Mouse (Mus musculus): ENCODE results near the gene Afg1l. TPM values are rescaled to one million over a fixed set of nuclear protein-coding genes. Genes with fewer than 3 reads are reported as not detected.

The Afg1l gene
- total RNA-seq, 2 experiments from 2014 or later, result 8.7 to 12.6 TPM

DNA sequence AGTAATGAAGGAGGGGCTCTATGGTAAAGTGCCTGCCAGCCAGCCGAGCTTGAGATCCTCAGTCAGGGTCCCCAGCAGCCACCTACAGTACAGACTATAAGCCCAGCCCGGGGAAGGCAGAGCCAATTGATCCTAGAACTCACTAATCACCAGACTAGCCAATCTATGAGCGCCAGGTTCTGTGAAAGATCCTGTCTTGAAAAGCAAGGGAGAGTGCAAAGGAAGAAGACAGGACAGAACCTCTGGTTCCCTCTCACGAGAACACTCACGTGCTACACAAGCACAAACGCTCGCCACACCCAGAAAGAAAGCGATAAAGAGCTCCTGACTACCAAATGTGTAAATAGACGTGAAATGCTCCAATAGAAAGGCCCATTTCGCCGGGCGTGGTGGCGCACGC is 13.6 kb downstream of the Afg1l start:
- intact Hi-C loops (cut with DNase I), result no loop called here
- TF ChIP-seq CTCF (IDR thresholded peaks at IDR 0.05), result no peak
- peak overlapping the region; percentile 79 for H3K27ac ChIP-seq
- no peak for DNase-seq
- H3K4me3 ChIP-seq, result no peak overlapping the region

DNA sequence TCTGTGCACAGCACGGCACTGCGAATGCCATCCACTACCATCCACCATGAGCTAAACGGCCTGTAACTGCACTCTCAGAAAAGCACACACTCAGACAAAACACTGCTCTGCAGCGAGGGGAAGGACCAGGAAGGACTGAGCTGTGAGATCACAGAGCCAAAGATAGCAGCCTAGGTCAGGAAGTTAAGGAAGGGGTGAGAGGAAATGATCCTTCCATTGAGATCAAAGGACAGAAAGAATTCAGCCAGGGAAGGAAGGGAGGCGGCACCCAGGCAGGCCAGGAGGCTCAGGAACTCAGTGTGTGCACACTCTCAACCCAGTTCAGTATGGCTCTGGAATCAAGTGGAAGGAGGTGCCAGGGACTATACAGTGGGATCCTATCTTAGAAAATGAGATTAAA is 14.1 kb downstream of the Afg1l start:
- TF ChIP-seq CTCF (IDR thresholded peaks at IDR 0.05), result no peak

DNA sequence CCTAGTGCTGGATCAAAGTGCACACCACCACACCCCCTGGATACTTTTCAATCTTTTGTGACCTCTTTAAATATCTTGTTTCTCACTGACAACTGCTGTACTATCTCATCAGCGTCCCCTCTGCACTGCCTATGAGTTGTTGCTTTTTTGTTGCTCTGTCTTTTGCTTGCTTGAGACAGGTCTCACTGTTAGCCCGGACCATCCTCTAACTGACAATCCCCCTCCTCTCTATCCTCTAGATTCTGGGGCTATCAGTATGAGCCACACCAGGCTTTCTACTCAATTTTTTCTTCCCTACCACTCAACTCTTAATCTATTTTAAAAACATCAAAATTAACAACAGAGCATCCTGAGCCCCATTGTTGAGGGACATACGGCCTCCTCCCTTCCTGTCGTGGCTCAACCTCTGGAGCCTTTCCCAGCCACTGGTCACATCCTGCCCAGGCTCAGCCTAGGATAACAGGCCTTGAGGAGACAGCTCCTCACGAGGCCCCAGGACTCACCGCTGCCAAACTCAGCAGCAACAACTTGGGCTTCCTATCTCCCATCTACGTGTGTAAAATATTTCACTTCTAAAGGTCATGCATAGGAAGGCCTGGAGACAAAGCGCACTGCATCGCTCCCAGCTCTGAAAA is 20.7 kb downstream of the Afg1l start:
- intact Hi-C loops (cut with DNase I), result no loop called here
- H3K4me3 ChIP-seq, result no peak overlapping the region
- peak overlapping the region; percentile 84 for H3K27ac ChIP-seq
- DNase-seq, result peak; percentile 74
- no peak for TF ChIP-seq CTCF (IDR thresholded peaks at IDR 0.05)

More for the DNA sequence above, 14.1 kb downstream of the Afg1l start:
- peak; percentile 30 for DNase-seq
- intact Hi-C loops (cut with DNase I), result no loop called here
- Histone ChIP-seq H3K27ac (peak overlapping the region; percentile 79), H3K4me3 (0 out of 2 replicates have a peak overlapping the region, but pooled peaks have one; percentile 13)

DNA sequence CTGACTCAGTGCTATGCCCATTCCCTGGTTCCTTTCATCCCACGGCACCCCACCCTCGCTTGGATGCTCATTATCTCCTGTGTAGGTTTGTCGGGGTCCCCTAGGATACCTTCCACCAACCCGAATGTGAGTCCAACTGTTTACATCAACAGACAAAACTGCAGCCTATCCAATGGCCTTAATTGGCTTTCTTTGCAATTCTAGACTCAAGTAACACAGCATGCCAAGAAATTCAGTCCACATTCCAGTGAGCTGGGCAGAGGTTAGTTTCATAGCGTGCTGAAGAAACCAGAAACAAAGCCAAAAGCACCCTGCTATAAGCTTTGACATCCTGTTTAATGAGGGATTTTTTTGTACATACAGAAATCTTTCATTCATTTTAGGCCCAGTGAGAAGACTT is 22.4 kb downstream of the Afg1l start:
- peak overlapping the region; percentile 79 for H3K27ac ChIP-seq
- no peak overlapping the region for H3K4me3 ChIP-seq
- DNase-seq, result no peak
- no peak for TF ChIP-seq CTCF (IDR thresholded peaks at IDR 0.05)
- intact Hi-C loops (cut with DNase I), result no loop called here

DNA sequence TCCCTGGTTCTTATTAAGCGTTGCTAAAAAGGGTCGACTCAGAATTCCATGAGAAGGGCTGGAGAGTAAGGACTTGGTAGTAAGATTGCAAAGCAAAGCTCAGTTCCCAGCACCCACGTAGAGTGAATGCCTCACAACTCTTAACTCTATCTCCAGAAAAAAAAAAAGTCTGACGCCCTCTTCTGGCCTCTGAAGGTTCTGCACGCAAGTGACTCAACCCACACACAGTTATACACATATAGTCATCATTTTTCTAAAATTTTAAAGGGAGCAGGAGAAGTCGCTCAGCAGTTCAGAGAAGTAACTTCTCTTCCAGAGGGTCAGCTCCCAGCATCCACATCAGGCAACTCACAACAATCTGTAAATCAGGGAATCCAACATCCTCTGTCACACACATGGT is 23.7 kb downstream of the Afg1l start:
- intact Hi-C loops (cut with DNase I), result loop anchor here (5.0 kb wide), 1 partner anchor 73 kb away; no protein-coding TSS in a partner anchor

DNA sequence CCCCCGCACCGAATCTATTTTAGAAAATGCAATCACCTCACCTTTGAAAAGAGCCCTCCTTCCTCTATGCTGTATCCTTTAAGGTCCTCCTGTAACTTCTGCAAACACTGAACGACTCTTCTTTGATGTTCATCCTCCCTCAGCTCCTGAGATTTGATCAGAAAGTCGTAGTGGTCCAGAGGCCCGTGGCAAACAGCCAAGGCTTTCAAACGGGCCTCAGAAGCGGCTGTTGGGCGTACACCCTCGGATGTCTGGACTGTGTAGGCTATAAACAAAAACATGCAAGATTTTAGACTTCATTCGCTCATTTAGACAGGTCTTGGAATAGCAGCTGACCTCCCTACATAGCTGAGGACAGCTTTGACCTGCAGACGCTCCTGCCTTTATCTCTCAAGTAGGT is 24.1 kb downstream of the Afg1l start:
- no peak for DNase-seq
- no peak overlapping the region for H3K4me3 ChIP-seq
- no peak for TF ChIP-seq CTCF (IDR thresholded peaks at IDR 0.05)
- H3K27ac ChIP-seq, result peak overlapping the region; percentile 1; the same call in 1 of the 2 replicates
- intact Hi-C loops (cut with DNase I), result loop anchor here (5.0 kb wide), 1 partner anchor 73 kb away; no protein-coding TSS in a partner anchor

More for the DNA sequence above, 23.7 kb downstream of the Afg1l start:
- Histone ChIP-seq H3K4me3 (no peak overlapping the region), H3K27ac (no peak overlapping the region)
- TF ChIP-seq CTCF (IDR thresholded peaks at IDR 0.05), result peak; percentile 15; the same call in 1 of the 2 replicates
- DNase-seq, result no peak

DNA sequence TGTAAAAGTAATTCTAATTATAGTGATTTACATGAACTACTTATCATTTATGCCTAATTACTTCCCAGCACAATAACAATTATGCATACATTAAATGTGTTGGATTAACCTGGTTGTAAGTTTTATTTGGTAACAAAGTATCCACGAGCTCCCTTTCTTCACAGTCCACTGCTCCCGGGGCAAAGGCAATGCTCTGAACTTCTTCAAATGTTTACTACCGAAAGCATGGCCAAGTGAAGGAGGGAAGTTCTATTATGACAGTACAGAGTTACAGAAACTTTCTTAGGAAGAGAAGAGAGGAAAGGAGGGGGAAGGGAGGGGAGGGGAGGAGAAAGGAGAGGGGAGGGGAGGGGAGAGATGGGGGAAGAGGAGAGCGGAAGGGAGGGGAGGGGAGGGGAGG is 28.7 kb downstream of the Afg1l start:
- Histone ChIP-seq H3K27ac (no peak overlapping the region), H3K4me3 (no peak overlapping the region)
- DNase-seq, result no peak
- TF ChIP-seq CTCF (IDR thresholded peaks at IDR 0.05), result no peak
- intact Hi-C loops (cut with DNase I), result loop anchor here (5.0 kb wide), 1 partner anchor 78 kb away; no protein-coding TSS in a partner anchor

DNA sequence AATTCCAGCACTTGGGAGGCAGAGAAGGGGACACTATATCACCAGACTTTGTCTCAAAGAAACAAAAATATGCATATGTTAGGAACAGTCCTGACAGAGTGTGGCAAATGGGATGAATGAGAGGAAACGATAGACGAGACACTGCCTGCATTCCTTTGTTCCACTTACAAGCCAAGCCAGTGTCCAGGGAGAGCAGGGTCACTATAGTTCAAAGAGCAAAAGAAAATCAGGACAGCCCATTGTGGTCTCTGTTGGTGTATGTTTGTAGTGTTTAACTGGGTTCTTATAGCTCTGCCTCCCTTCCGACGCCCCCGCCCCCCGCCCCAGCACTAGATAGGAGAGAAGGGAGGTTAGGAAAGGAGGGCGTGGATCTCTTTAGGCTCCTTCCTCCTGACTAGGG is 30.0 kb downstream of the Afg1l start:
- Histone ChIP-seq H3K4me3 (no peak overlapping the region), H3K27ac (no peak overlapping the region)
- TF ChIP-seq CTCF (IDR thresholded peaks at IDR 0.05), result no peak
- DNase-seq, result no peak
- intact Hi-C loops (cut with DNase I), result no loop called here

DNA sequence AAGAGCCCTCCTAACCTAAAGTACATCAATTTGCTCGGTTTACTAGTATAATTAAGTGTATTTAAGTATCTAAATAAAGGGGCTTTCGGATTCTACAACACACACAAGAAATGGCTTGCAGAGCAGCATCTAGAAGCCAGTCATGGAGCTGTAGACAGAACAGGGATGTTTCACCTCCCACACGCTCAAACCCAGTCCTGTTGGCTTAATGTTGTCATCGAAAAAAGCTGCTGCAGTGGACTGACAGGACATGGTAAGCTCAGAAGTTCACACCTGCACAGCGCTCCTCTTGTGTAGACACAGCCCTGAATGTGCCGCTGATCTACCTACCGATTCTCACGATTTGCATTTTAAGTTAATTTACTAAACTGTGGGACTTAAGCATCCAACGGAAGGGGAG is 32.2 kb downstream of the Afg1l start:
- intact Hi-C loops (cut with DNase I), result no loop called here
- TF ChIP-seq CTCF (IDR thresholded peaks at IDR 0.05), result no peak
- DNase-seq, result no peak
- Histone ChIP-seq H3K4me3 (no peak overlapping the region), H3K27ac (no peak overlapping the region)

DNA sequence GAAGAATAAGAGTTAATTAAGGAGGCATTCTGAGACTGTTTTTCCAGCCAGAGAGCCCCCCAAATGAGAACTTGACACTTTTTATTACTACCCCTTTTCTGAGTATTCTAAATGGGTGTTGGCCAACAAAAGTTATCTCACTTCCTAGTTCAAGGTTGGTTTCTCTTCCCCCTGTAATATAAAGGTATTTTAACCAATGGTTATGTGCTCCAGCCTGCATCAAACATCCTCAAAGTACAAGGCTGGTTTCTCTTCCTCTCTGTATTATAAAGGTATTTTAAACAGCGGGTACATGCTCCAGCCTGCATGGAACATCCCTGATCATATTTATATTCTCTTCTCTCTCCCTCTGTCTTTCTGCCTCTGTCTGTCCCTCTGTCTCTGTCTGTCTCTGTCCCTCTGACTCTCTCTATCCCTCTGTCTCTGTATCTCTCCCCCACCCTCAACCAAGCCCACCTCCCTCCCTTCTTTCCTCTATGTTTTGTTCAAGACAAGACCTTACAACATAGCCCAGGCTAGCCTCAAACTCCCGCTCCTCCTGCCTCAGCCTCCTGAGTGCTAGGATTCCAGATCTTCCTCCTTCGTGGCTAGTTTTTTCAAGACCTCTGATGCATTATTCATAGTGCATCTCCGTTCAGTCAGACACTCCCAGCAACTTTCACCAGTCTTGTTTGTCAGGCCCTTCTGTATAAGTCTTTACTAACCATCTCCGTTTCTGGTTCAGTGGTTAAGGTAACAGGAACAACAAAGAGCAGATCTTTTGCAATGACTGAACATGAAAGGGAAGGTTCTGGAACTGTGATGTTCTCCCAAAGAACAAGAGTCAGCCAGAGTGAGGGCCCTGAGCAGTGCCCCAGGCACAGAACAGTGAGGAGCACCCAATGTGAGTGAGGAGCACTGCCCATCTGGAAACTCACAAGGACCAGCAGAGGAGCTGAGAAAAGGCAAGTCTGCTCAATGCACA is 41.2 kb downstream of the Afg1l start:
- H3K27ac ChIP-seq, result no peak overlapping the region
- no peak overlapping the region for H3K4me3 ChIP-seq
- DNase-seq, result no peak
- intact Hi-C loops (cut with DNase I), result no loop called here
- TF ChIP-seq CTCF (IDR thresholded peaks at IDR 0.05), result no peak

DNA sequence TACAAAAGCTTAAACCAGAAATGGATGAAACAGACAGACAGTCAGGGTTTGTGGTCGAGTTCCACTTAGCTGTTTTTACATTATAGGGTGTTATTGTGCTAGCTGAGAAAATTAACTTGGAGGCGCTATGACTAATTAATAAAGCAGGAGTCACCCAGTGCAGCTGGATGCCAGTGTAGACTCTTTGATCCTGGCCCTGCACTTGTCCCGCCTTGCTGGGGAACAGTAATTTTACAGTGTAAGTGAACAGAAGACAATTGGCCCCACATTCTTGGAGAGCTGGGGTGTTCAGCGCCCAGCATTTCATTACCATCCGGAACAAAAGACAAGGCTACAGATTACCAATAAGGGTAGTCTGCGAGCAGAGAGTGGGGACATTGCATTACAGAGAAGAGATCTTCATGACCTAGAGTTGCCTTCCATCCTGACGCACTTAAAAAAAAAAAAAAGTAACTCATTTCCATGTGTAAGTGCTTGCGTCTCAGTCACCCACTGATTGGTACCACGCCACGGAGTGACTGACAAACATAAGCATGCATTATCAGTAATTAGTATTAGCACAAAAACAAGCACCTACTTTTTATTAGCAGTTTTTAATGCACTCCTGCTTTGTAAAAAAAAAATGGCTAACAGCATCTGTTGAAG is 60.7 kb downstream of the Afg1l start:
- no peak for DNase-seq
- TF ChIP-seq CTCF (IDR thresholded peaks at IDR 0.05), result no peak
- no peak overlapping the region for H3K4me3 ChIP-seq
- intact Hi-C loops (cut with DNase I), result no loop called here
- no peak overlapping the region for H3K27ac ChIP-seq

DNA sequence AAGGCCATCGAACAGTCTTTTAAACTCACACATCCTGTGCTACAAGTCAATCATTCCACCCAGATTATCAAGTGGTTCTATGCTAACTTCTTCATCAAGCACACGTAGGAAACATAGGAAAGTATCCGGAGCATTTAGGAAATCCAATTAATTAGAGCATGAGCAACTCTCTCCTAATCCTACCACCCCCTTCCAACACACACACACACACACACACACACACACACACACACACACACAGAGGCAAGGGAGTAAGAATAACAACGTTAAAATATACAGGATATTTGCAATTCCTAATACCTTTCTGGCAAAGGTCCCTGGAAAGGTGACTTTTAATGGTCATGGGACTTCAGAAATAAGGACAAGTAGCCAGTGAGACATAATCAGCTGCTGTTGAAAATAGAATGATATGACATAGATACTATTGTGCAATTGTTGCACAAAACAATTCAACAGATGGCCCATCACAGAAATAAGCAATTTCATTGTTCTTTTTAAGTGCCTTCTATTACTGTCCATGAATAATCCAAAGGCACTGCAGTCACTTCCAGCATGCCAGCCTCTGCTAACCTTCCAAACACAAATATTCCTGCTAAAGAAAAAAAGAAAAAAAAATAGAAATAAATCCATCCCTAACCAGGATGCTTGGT is 62.4 kb downstream of the Afg1l start:
- Histone ChIP-seq H3K27ac (no peak overlapping the region), H3K4me3 (no peak overlapping the region)
- DNase-seq, result no peak
- intact Hi-C loops (cut with DNase I), result no loop called here
- no peak for TF ChIP-seq CTCF (IDR thresholded peaks at IDR 0.05)

Data from gastrocnemius, adult 2 months (tissue).